ENCODE assay signal across 9 mouse cellular contexts in the genomic region with DNA sequence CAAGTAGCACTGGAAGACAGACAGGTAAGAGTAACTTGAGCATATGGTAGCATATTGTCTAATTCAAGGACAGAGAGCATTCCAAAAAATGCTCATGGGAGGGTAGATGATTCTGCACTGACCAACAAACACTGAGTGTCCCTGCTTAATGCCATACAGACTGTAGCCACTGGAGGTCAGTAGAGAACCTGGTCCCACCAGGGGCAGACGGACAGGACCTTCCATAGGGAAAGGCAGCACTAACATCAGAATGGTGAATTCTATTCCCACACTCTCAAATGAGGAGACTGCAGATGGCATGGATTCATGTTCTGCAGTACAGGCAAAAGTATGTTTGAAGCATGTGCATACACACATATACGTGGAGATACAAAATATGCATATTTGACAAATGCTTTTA. TPM values are rescaled to one million over a fixed set of nuclear protein-coding genes. Genes with fewer than 3 reads are reported as not detected.
DNase-seq lines count a peak whose midpoint lies in the region; ATAC-seq and TF ChIP-seq lines count a peak whose summit lies in the region.
"Had no signal": no experiment of that assay in that cellular context is flagged by ENCODE, and none has a peak within 500 bp of the region (broad histone marks: within the 10 kb centered on the region; RNA-seq: fewer than 3 reads in every experiment).

No protein-coding gene starts in this region.

- no peak overlapping the region for H3K4me2 ChIP-seq in midbrain, embryonic 13.5 days (replicated peaks)

- H3K4me3 ChIP-seq in cerebellum, adult 2 months (replicated peaks; ENCODE audit: insufficient read depth, low read depth, low read length), result no peak overlapping the region
- H3K4me3 ChIP-seq in midbrain, embryonic 13.5 days (replicated peaks), result no peak overlapping the region
- H3K4me3 ChIP-seq: myocyte had no signal

- no peaks in the 10 kb centered on the region for H3K9me3 ChIP-seq in midbrain, embryonic 13.5 days

- no peaks in the 10 kb centered on the region for H3K36me3 ChIP-seq in midbrain, embryonic 13.5 days

- H3K9ac ChIP-seq in midbrain, embryonic 13.5 days (replicated peaks), result no peak overlapping the region

- peak; percentile 66; the same call in 1 of the 2 replicates for ATAC-seq in midbrain, embryonic 13.5 days

- H3K27me3 ChIP-seq in cerebellum, adult 2 months (ENCODE audit: control insufficient read depth, insufficient read depth, low read length), result no peaks in the 10 kb centered on the region
- H3K27me3 ChIP-seq in midbrain, embryonic 13.5 days, result no peaks in the 10 kb centered on the region

- intact Hi-C loops in left cerebral cortex, postnatal 4 days (cut with DNase I), result loop anchor here (5.0 kb wide), 1 partner anchor 157 kb away; no protein-coding TSS in a partner anchor

- H3K4me1 ChIP-seq in cerebellum, adult 2 months (ENCODE audit: control insufficient read depth, insufficient read depth, low read length), result no peaks in the 10 kb centered on the region; the same call in 1 of the 2 replicates
- no peaks in the 10 kb centered on the region for H3K4me1 ChIP-seq in midbrain, embryonic 13.5 days (replicated peaks)

- no peak for TF ChIP-seq POLR2A in cerebellum, adult 2 months (IDR thresholded peaks at IDR 0.05; ENCODE audit: borderline replicate concordance, insufficient read depth, low read length)

- peak; percentile 33 for DNase-seq in left cerebral cortex, adult 11 months (ENCODE audit: low spot score)
- DNase-seq in left cerebral cortex, adult 8-10 months (ENCODE audit: low spot score in 2 of 2), result no peak
- peak; percentile 71 to 76 for DNase-seq in cerebellum, adult 2 months
- peak; percentile 26 to 52 for DNase-seq in frontal cortex, postnatal 25 days (ENCODE audit: low spot score in 2 of 2)
- peak; percentile 38 for DNase-seq in kidney, adult 11 months
- DNase-seq in left cerebral cortex, postnatal 4 days, result peak; percentile 68
- DNase-seq in spleen, postnatal 10 days (ENCODE audit: low spot score in 2 of 2), result peak; percentile 38 to 64

- peak; percentile 94 for TF ChIP-seq CTCF in cerebellum, adult 2 months (IDR thresholded peaks at IDR 0.05; ENCODE audit: borderline replicate concordance, insufficient read depth, low read depth, low read length)

- no peak overlapping the region for H3K27ac ChIP-seq in cerebellum, adult 2 months (ENCODE audit: insufficient read depth, low read length)
- H3K27ac ChIP-seq in midbrain, embryonic 13.5 days, result no peak overlapping the region

- 31% methylated on average over 2 of the region's 2 CpGs for WGBS in cerebellum, adult 2 months
- 22% methylated on average over 2 of the region's 2 CpGs for WGBS in midbrain, embryonic 13.5 days

RNA-seq across cellular contexts. Expression of gene Erp44, which starts 54.2 kb away (rescaled TPM):
- 10 to 100 TPM; 27.3 to 33.4 (median 32.5) TPM for total RNA-seq in left cerebral cortex, adult 8-10 months (2022)
- 28.1 and 31.2 TPM in 2 replicates for polyA plus RNA-seq in cerebellum, adult 2 months (2012; rRNA removed)
- 10 to 100 TPM; 36.4 to 38.1 TPM for total RNA-seq in left cerebral cortex, postnatal 4 days (2021)
- 60.6 and 62.5 TPM in 2 replicates for polyA plus RNA-seq in midbrain, embryonic 13.5 days (2015; fragmentation: Nextera tagmentation; extraction: Ambion mirVana)

RNA-seq across cellular contexts. Expression of gene Invs, which starts 54.4 kb away (rescaled TPM):
- total RNA-seq in left cerebral cortex, adult 8-10 months (2022), result 10 to 100 TPM; 13.9 to 16.8 (median 15.8) TPM
- polyA plus RNA-seq in cerebellum, adult 2 months (2012; rRNA removed), result 7.0 and 8.1 TPM in 2 replicates
- total RNA-seq in left cerebral cortex, postnatal 4 days (2021), result 10 to 100 TPM; 14.4 to 14.6 TPM
- polyA plus RNA-seq in midbrain, embryonic 13.5 days (2015; fragmentation: Nextera tagmentation; extraction: Ambion mirVana), result 7.6 and 7.7 TPM in 2 replicates

Comparison
In these comparisons a context has a peak if more than half of its experiments do, and no peak if none do; other contexts are left out.
1. DNase-seq: peak in left cerebral cortex, adult 11 months (single experiment), cerebellum, adult 2 months (2 of 2), frontal cortex, postnatal 25 days (2 of 2), kidney, adult 11 months (single experiment), left cerebral cortex, postnatal 4 days (single experiment) and spleen, postnatal 10 days (2 of 2); none in left cerebral cortex, adult 8-10 months (0 of 2).